Mouse (Mus musculus) midbrain, embryonic 15.5 days (tissue): ENCODE measurements around the gene Angptl6. TPM values are rescaled to one million over a fixed set of nuclear protein-coding genes. Genes with fewer than 3 reads are reported as not detected.

Source experiments
- ATAC-seq: fragments of 200-750 bp; cut with Nextera tagmentation; replicated peaks from 2 replicates; pipeline ENCODE4 v1.8.0; 2017; ENCODE audit warnings: moderate TSS enrichment
- H3K27ac ChIP-seq: fragments of 300-500 bp; sonication (generic); 2 replicates; pipeline ENCODE4 v1.5.1; 2015; ENCODE audit warnings: mild to moderate bottlenecking, inconsistent platforms
- H3K27me3 ChIP-seq: fragments of 300-500 bp; sonication (generic); replicated peaks from 2 replicates; pipeline ENCODE4 v1.6.1; 2015; ENCODE audit warnings: inconsistent platforms
- H3K36me3 ChIP-seq: fragments of 300-500 bp; sonication (generic); replicated peaks from 2 replicates; pipeline ENCODE4 v1.6.1; 2015; ENCODE audit warnings: inconsistent platforms
- H3K4me1 ChIP-seq: fragments of 300-500 bp; sonication (generic); 2 replicates; pipeline ENCODE4 v1.6.1; 2015; ENCODE audit warnings: inconsistent platforms
- H3K4me2 ChIP-seq: fragments of 300-500 bp; sonication (generic); 2 replicates; pipeline ENCODE4 v1.6.1; 2015; ENCODE audit warnings: inconsistent platforms, mild to moderate bottlenecking, moderate library complexity
- H3K4me3 ChIP-seq: fragments of 300-500 bp; sonication (generic); 2 replicates; pipeline ENCODE4 v1.5.1; 2015; ENCODE audit warnings: mild to moderate bottlenecking, inconsistent platforms
- H3K9ac ChIP-seq: fragments of 300-500 bp; sonication (generic); 2 replicates; pipeline ENCODE4 v1.6.1; 2015; ENCODE audit warnings: mild to moderate bottlenecking, inconsistent platforms
- H3K9me3 ChIP-seq: fragments of 300-500 bp; sonication (generic); 2 replicates; pipeline ENCODE4 v1.6.1; 2016; ENCODE audit warnings: inconsistent platforms
- WGBS: fragments of 180-500 bp; shearing (Covaris S2); methylation state at CpG from one replicate; pipeline ENCODE4 v1.1.7; 2015; ENCODE audit warnings: mixed read lengths; 5-methylcytosine and 5-hydroxymethylcytosine counted together
- polyA plus RNA-seq: library from polyadenylated mRNA; unstranded; fragments of >200 nt; fragmentation: Nextera tagmentation; extraction: Ambion mirVana; gene quantifications from 2 replicates; pipeline ENCODE4 v1.2.1, GENCODE M21; 2015

The Angptl6 gene
- polyA plus RNA-seq, 1 experiment from 2014 or later: 15.3 TPM

- no peak overlapping the region for H3K4me3 ChIP-seq
- H3K27me3 ChIP-seq: no peaks in the 10 kb centered on the region
- WGBS: 67% methylated on average over 5 of the region's 5 CpGs
- H3K9ac ChIP-seq: no peak overlapping the region
- H3K36me3 ChIP-seq: peaks cover 60% of the 10 kb centered on the region
- no peak for ATAC-seq
- H3K27ac ChIP-seq: no peak overlapping the region
- peaks cover 23% of the 10 kb centered on the region for H3K4me1 ChIP-seq
- no peaks in the 10 kb centered on the region for H3K9me3 ChIP-seq
- no peak overlapping the region for H3K4me2 ChIP-seq
These were observed 13.5 kb upstream of the Angptl6 start for GRCm38 (mm10) chr9:20893069-20893468.

GRCm38 (mm10) chr9:20892104-20892653 lies 12.7 kb upstream of the Angptl6 start:
- no peak overlapping the region for H3K9ac ChIP-seq

GRCm38 (mm10) chr9:20891339-20892103 lies 12.0 kb upstream of the Angptl6 start:
- no peak overlapping the region for H3K27ac ChIP-seq
- H3K36me3 ChIP-seq: peaks cover 56% of the 10 kb centered on the region
- no peaks in the 10 kb centered on the region for H3K27me3 ChIP-seq
- no peak for ATAC-seq
- H3K9me3 ChIP-seq: no peaks in the 10 kb centered on the region
- WGBS: 87% methylated on average over 26 of the region's 26 CpGs
- H3K4me3 ChIP-seq: no peak overlapping the region
- H3K4me2 ChIP-seq: no peak overlapping the region
- H3K4me1 ChIP-seq: peaks cover 16% of the 10 kb centered on the region
- H3K9ac ChIP-seq: no peak overlapping the region

More at GRCm38 (mm10) chr9:20892104-20892653, 12.7 kb upstream of the Angptl6 start:
- 74% methylated on average over 5 of the region's 5 CpGs for WGBS
- ATAC-seq: no peak
- Histone ChIP-seq H3K4me3 (no peak overlapping the region), H3K27ac (no peak overlapping the region), H3K9me3 (no peaks in the 10 kb centered on the region), H3K27me3 (no peaks in the 10 kb centered on the region), H3K4me1 (peaks cover 17% of the 10 kb centered on the region), H3K4me2 (no peak overlapping the region), H3K36me3 (peaks cover 60% of the 10 kb centered on the region)

DNA sequence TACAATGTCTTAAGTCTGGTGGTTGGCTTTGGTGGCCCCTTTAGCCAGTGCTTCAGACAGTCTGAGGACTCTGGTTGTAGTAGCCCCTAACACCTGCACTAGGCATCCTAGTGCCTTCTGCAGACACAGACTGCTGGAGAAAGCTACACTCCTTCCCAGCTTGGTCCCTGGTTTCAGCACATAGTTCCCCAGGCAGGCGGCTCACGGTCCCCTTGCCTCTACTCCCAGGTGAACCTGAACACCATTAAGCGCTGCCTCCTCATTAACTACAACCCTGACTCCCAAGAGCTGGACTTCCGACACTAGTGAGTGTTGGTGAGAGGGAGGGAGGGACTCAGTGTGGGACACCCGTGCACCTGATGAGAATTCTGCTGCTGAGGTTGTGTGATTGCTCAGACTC lies 10.9 kb upstream of the Angptl6 start:
- Histone ChIP-seq H3K27me3 (no peaks in the 10 kb centered on the region), H3K27ac (no peak overlapping the region), H3K9ac (no peak overlapping the region), H3K4me3 (no peak overlapping the region), H3K36me3 (peaks cover 47% of the 10 kb centered on the region), H3K4me1 (peaks cover 16% of the 10 kb centered on the region), H3K9me3 (no peaks in the 10 kb centered on the region), H3K4me2 (no peak overlapping the region)
- WGBS: 93% methylated on average over 5 of the region's 5 CpGs
- no peak for ATAC-seq

DNA sequence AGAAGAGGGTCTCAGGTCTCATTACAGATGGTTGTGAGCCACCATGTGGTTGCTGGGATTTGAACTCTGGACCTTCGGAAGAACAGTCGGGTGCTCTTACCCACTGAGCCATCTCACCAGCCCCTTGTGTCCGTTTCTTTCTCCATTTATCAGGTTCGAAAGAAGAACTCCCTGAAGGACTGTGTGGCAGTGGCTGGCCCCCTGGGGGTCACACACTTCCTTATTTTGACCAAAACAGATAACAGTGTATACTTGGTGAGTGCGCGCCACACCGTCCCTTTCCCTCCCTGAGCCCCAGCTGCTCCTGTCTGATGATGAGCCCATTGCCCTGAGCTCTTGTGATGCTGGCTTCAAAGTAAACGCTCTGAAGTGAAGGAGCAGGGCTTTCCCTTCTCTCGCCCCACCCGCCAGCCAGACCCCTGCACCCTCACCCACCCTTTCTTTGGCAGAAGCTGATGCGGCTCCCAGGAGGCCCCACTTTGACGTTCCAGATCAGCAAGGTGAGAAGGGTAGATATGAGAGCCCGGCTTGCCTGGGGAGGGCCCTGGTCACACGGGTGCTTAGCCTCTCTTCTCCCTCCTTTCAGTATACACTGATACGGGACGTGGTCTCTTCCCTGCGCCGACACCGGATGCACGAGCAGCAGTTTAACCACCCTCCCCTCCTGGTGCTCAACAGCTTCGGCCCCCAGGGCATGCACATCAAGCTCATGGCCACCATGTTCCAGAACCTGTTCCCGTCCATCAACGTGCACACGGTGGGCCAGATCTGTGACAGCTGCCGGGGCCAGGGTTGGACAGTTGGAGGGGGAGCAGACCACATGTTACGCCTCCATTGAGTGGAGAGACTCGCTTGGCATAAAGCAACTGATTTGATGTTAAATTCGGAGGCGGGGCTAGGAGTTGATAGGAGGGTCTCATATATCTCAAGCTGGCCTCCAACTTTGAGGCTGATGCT lies 9.9 kb upstream of the Angptl6 start:
- Histone ChIP-seq H3K36me3 (peaks cover 37% of the 10 kb centered on the region), H3K27me3 (no peaks in the 10 kb centered on the region), H3K4me2 (peak overlapping the region; percentile 81), H3K27ac (no peak overlapping the region), H3K4me1 (peaks cover 16% of the 10 kb centered on the region), H3K9me3 (no peaks in the 10 kb centered on the region), H3K4me3 (no peak overlapping the region), H3K9ac (no peak overlapping the region)
- 90% methylated on average over 29 of the region's 29 CpGs for WGBS
- ATAC-seq: no peak

DNA sequence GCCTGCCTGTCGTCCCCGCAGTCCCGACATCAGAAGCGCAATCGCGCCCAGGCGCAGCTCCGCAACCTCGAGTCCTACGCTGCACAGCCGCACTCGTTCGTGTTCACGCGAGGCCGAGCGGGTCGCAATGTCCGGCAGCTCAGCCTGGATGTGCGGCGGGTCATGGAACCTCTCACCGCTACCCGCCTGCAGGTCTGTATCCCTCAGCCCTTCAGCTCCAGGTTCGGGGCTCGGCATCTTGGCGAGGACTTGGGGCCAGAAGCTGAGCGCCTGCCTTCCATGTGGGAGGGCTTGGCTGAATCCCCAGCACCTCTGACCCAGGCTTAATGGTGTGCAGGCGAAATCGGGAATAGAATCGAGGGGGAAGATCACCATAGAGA lies 8.8 kb upstream of the Angptl6 start:
- H3K9ac ChIP-seq: peak overlapping the region; percentile 74

DNA sequence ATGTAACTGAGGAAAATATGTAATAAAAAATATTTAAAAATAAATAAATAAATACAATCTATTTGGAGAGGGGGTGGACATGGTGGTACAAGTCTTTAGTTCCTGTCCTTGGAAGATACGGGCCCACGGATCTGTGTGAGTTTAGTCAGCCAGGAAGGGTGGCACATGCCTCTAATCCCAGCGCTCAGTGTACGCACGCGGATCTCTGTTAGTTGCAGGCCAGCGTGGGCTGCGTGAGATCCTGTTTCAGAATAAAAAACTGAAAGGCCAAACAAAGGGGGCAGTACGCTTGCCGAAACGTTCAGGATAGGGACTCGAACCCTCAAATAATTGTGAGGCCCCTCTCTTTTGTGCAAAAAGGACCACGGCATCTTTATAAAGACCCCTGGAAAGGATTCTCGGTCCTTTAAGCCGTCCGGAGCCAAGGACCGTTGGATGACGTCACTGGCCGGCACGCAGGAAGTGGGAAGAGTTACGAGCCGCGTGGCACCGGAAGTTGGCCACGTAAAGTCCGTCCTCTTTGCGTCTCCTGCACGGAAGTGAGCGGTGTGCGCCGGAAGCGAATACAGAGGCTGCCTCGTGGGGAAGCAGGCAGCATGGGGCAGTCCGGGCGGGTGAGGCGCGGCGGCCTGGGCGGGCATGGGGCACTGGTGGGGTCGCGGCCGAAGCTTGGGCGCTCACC lies 8.3 kb upstream of the Angptl6 start, which contains the start of gene Ppan:
Gene Ppan (plus strand): TSS at position 472 of the 682 bp plus-strand sequence.
- H3K4me2 ChIP-seq: peak within 1 kb of the TSS; percentile 81
- no peaks in the 10 kb centered on the region for H3K27me3 ChIP-seq
- peak within 1 kb of the TSS; percentile 89 for H3K4me3 ChIP-seq
- H3K9me3 ChIP-seq: no peaks in the 10 kb centered on the region
- H3K27ac ChIP-seq: peak within 1 kb of the TSS; percentile 86
- peak within 1 kb of the TSS; percentile 74 for H3K9ac ChIP-seq
- WGBS: 0% methylated on average over 43 of the region's 43 CpGs
- H3K36me3 ChIP-seq: peaks cover 27% of the 10 kb centered on the region
- peak; percentile 98 for ATAC-seq
- H3K4me1 ChIP-seq: peaks cover 16% of the 10 kb centered on the region

More for the DNA sequence above, 8.8 kb upstream of the Angptl6 start:
- ATAC-seq: no peak; the same call in 1 of the 2 replicates
- H3K27me3 ChIP-seq: no peaks in the 10 kb centered on the region
- H3K4me1 ChIP-seq: peaks cover 16% of the 10 kb centered on the region
- under 1% methylated on average over 30 of the region's 30 CpGs for WGBS
- H3K27ac ChIP-seq: peak overlapping the region; percentile 86
- no peaks in the 10 kb centered on the region for H3K9me3 ChIP-seq
- peak overlapping the region; percentile 81 for H3K4me2 ChIP-seq
- H3K36me3 ChIP-seq: peaks cover 27% of the 10 kb centered on the region
- peak overlapping the region; percentile 89 for H3K4me3 ChIP-seq

DNA sequence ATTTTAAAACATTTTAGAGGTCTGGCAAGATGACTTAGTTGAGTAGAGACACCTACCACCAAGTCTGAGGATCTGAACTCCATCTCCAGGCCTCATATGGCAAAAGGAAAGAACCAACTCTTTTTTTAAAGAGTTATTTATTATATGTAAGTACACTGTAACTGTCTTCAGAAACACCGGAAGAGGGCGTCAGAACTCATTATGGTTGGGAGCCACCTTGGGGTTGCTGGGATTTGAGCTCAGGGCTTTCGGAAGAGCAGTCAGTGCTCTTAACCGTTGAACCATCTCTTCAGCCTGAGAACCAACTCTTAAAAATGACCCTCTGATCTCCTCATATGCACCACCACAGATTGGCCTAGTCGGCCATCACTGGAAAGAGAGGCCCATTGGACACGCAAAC lies 7.7 kb upstream of the Angptl6 start:
- H3K4me1 ChIP-seq: peaks cover 16% of the 10 kb centered on the region
- no peaks in the 10 kb centered on the region for H3K9me3 ChIP-seq
- H3K4me3 ChIP-seq: 0 out of 2 replicates have a peak overlapping the region, but pooled peaks have one; percentile 89
- peak overlapping the region; percentile 86 for H3K27ac ChIP-seq
- no peak overlapping the region for H3K9ac ChIP-seq
- 88% methylated on average over 6 of the region's 6 CpGs for WGBS
- H3K36me3 ChIP-seq: peaks cover 21% of the 10 kb centered on the region
- H3K27me3 ChIP-seq: no peaks in the 10 kb centered on the region
- peak overlapping the region; percentile 81 for H3K4me2 ChIP-seq
- no peak for ATAC-seq

DNA sequence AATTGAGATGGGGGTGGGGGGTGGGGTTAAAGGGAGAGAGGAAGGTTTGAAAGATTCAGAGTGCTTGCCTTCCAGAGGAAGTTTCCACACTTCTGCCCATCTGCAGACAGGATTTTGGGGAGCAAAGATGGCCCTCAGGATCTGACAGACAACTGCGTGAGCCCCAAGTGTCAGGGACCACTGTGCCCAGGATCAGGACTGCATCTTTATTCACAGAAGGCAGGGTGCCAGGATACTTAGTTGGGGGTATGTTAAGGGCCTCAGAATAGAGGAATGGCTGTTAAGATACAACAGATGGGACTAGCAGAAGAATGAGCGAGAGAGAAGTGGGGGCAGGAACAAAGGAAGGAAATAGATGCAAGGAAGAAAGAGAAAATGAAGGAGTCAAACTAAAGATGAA lies 7.0 kb upstream of the Angptl6 start:
- Histone ChIP-seq H3K9me3 (no peaks in the 10 kb centered on the region), H3K9ac (no peak overlapping the region), H3K4me3 (no peak overlapping the region), H3K27me3 (no peaks in the 10 kb centered on the region), H3K36me3 (peaks cover 14% of the 10 kb centered on the region), H3K4me1 (peaks cover 16% of the 10 kb centered on the region), H3K4me2 (no peak overlapping the region), H3K27ac (no peak overlapping the region)
- no peak for ATAC-seq
- 98% methylated on average over 2 of the region's 2 CpGs for WGBS

GRCm38 (mm10) chr9:20878710-20879065 lies 839 bp downstream of the Angptl6 start:
- H3K27me3 ChIP-seq: no peaks in the 10 kb centered on the region
- WGBS: 19% methylated on average over 10 of the region's 10 CpGs
- H3K4me2 ChIP-seq: peak overlapping the region; percentile 72
- ATAC-seq: no peak; the same call in none of the 2 replicates
- peak overlapping the region; percentile 62 for H3K9ac ChIP-seq
- H3K27ac ChIP-seq: peak overlapping the region; percentile 92
- no peaks in the 10 kb centered on the region for H3K36me3 ChIP-seq
- H3K9me3 ChIP-seq: no peaks in the 10 kb centered on the region
- peak overlapping the region; percentile 45 for H3K4me3 ChIP-seq
- peaks cover 20% of the 10 kb centered on the region for H3K4me1 ChIP-seq

DNA sequence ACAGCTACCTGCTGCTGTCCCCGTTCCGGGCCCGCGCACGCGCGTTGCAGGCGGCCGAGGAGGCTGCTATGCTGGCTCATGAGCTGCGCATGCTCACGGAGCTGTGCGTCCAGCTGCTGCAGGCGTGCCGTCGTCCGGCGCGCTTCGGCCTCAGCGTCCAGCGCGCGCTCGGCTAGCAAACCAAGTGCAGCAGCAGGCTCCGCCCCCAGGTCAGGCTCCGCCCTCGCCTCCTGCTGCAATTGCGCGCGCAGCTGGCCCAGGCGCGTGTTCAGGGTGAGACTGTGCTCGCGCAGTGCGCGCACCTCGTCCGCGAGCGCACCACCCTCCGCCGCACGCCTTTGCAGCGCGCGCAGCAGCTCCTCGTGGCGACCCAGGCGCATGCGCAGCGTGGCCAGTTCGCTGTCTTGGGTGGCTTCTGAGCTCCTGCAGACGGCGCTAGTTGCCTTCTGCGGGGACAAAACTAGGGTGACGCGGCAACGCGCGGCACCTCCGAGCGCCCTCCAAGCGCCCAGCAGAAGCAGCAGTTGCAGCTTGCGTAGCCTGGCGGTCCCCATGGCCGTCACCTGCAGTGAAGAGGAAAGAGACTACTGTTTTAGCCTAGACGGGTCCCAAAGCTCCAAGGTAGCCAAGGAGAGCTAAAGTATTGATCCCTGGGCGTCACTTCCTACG lies 1.4 kb downstream of the Angptl6 start:
- peak overlapping the region; percentile 92 for H3K27ac ChIP-seq
- no peaks in the 10 kb centered on the region for H3K27me3 ChIP-seq
- H3K9me3 ChIP-seq: no peaks in the 10 kb centered on the region
- H3K9ac ChIP-seq: peak overlapping the region; percentile 62
- H3K4me1 ChIP-seq: peaks cover 20% of the 10 kb centered on the region
- peak; percentile 94 for ATAC-seq
- H3K36me3 ChIP-seq: no peaks in the 10 kb centered on the region
- H3K4me2 ChIP-seq: peak overlapping the region; percentile 72
- whole genome bisulfite sequencing: under 1% methylated on average over 69 of the region's 69 CpGs
- peak overlapping the region; percentile 45 for H3K4me3 ChIP-seq
